Mouse (Mus musculus) cerebellum, postnatal 25 days (tissue): ENCODE results near the gene Hist1h2af.

Experiments
- DNase-seq, 2 experiments: peaks; one replicate each; pipeline ENCODE4 v3.0.0; 2021; ENCODE audit warnings: mixed read lengths in 2 of 2

Gene Hist1h2af

GRCm38 (mm10) chr13:23515826-23516620 is 17.7 kb upstream of the Hist1h2af start:
- no peak for DNase-seq

- peak; percentile 82 to 86 for DNase-seq
These were observed 16.7 kb upstream of the Hist1h2af start for GRCm38 (mm10) chr13:23516822-23517602.

GRCm38 (mm10) chr13:23517603-23518294 is 16.0 kb upstream of the Hist1h2af start:
- peak; percentile 89 to 91 for DNase-seq

GRCm38 (mm10) chr13:23518295-23518603 is 15.5 kb upstream of the Hist1h2af start:
- DNase-seq: no peak

GRCm38 (mm10) chr13:23518885-23519284 is 14.8 kb upstream of the Hist1h2af start:
- peak; percentile 77 to 84 for DNase-seq

GRCm38 (mm10) chr13:23519416-23519815 is 14.3 kb upstream of the Hist1h2af start:
- DNase-seq: peak; percentile 81

GRCm38 (mm10) chr13:23521703-23522102 is 12.0 kb upstream of the Hist1h2af start:
- peak; percentile 75 to 84 for DNase-seq

- DNase-seq: no peak
These were observed 9.7 kb upstream of the Hist1h2af start for GRCm38 (mm10) chr13:23523976-23524375.

GRCm38 (mm10) chr13:23524654-23525053 is 9.1 kb upstream of the Hist1h2af start:
- peak; percentile 83 to 84 for DNase-seq

- DNase-seq: no peak
These were observed 7.8 kb upstream of the Hist1h2af start for GRCm38 (mm10) chr13:23525901-23526300.

GRCm38 (mm10) chr13:23526312-23526711 is 7.4 kb upstream of the Hist1h2af start:
- peak; percentile 91 for DNase-seq

GRCm38 (mm10) chr13:23529005-23529404 is 4.7 kb upstream of the Hist1h2af start:
- DNase-seq: no peak

- DNase-seq: no peak
These were observed 4.1 kb upstream of the Hist1h2af start for GRCm38 (mm10) chr13:23529480-23530165.

- DNase-seq: peak; percentile 61 to 69
These were observed 3.4 kb upstream of the Hist1h2af start for GRCm38 (mm10) chr13:23530181-23530900.

- DNase-seq: peak; percentile 97
These were observed 2.5 kb upstream of the Hist1h2af start, which contains the start of gene Hist1h4h for GRCm38 (mm10) chr13:23530901-23531875. Gene Hist1h4h (plus strand): TSS chr13:23531050.

GRCm38 (mm10) chr13:23532262-23533075 is 1.2 kb upstream of the Hist1h2af start:
- no peak for DNase-seq

- no peak for DNase-seq
These were observed 844 bp downstream of the Hist1h2af start for GRCm38 (mm10) chr13:23534368-23535131.

- DNase-seq: peak; percentile 80 to 89
These were observed 1.7 kb downstream of the Hist1h2af start, which contains the start of gene Hist1h3g for GRCm38 (mm10) chr13:23535137-23536075. Gene Hist1h3g (plus strand): TSS chr13:23535422.
